Mouse (Mus musculus): ENCODE measurements at regions not wholly inside any gene's neighbourhood (a gene's known extent, or its start where the extent isn't known, plus 50 kb on each side); places are given as distances from the start of the nearest gene placed in this dataset.

DNA sequence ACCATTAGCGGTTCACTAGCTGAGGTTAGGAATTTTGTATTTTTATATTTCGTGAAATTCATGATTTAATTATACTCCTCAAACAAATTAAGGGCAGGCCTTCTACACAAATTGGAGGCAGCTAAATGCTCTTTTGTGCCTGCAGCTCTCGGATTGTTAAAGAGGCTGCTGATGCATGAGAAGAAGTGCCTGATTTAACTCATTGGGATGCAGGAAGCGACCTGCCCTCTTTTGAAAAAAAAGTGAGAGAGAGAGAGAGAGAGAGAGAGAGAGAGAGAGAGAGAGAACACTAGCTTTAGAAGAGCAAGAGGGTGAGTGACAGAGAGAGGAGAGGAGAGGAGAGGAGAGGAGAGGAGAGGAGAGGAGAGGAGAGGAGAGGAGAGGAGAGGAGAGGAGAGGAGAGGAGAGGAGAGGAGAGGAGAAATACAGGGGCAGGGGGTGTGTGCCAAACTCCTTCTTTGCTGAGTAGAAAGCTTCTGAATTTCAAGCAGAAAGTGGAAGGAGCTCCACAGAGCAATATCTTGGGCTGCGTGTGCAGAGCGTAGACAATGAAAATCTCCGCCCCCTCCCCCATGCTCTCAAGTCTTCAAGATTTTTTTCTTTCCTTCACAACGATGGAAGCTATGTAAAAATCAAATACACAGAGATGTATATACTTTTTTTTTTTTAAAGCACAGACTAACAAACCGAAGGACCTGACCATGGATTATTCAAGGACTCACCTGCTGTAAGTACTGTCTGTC is 158.6 kb upstream of the Cypt12 start:
- TF ChIP-seq CTCF (IDR thresholded peaks at IDR 0.05; ENCODE audit: insufficient read depth, low read depth, low read length) (no peak), POLR2A (IDR thresholded peaks at IDR 0.05; ENCODE audit: insufficient read depth, low read depth, low read length) (no peak)
